Mouse (Mus musculus): ENCODE results near the gene Kif26b. TPM values are rescaled to one million over a fixed set of nuclear protein-coding genes. Genes with fewer than 3 reads are reported as not detected.

Gene Kif26b
- polyA plus RNA-seq, 1 experiment from 2014 or later: 8.7 TPM

DNA sequence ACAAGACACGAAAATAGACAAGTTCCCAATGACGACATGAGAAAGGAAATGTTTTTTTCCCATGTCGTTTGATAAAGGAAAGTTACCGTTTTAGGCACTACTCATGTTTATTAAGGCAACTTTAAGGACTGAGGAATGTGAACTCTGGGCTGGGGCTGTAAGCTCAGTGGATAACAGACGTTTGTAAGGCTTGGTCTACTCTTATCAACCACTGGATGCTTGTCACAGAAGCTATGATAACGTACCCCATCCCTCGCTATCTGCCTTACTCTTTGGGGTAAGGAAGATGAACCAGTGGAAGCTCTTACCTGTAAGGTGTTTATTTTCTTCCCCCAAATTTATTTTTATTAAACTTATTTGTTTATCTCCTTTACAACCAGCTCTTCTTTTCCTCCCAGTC is 108.4 kb downstream of the Kif26b start:
- no peak for ATAC-seq
- Histone ChIP-seq H3K27ac (ENCODE audit: low read depth, low read length) (no peak overlapping the region), H3K4me1 (ENCODE audit: control insufficient read depth, insufficient read depth, low read depth, low read length) (peaks cover 10% of the 10 kb centered on the region), H3K36me3 (ENCODE audit: control insufficient read depth, insufficient read depth, low read length) (no peaks in the 10 kb centered on the region), H3K4me3 (ENCODE audit: low read length) (no peak overlapping the region), H3K9ac (ENCODE audit: low read depth, low read length) (no peak overlapping the region), H3K4me2 (ENCODE audit: low read length) (no peak overlapping the region), H3K27me3 (replicated peaks; ENCODE audit: control insufficient read depth, insufficient read depth, low read length) (no peaks in the 10 kb centered on the region), H3K9me3 (ENCODE audit: control insufficient read depth, low read length) (no peaks in the 10 kb centered on the region)
- 85% methylated on average over 7 of the region's 7 CpGs for WGBS

- no peak overlapping the region for H3K4me3 ChIP-seq (ENCODE audit: low read length)
- WGBS: 65% methylated on average over 6 of the region's 6 CpGs
- no peak overlapping the region for H3K4me2 ChIP-seq (ENCODE audit: low read length)
- peaks cover 6% of the 10 kb centered on the region for H3K4me1 ChIP-seq (ENCODE audit: control insufficient read depth, insufficient read depth, low read depth, low read length)
- no peak overlapping the region for H3K9ac ChIP-seq (ENCODE audit: low read depth, low read length)
- no peak for ATAC-seq
- no peaks in the 10 kb centered on the region for H3K27me3 ChIP-seq (replicated peaks; ENCODE audit: control insufficient read depth, insufficient read depth, low read length)
- H3K27ac ChIP-seq (ENCODE audit: low read depth, low read length): no peak overlapping the region
- H3K9me3 ChIP-seq (ENCODE audit: control insufficient read depth, low read length): no peaks in the 10 kb centered on the region
- H3K36me3 ChIP-seq (ENCODE audit: control insufficient read depth, insufficient read depth, low read length): no peaks in the 10 kb centered on the region
Observed at GRCm38 (mm10) chr1:178639951-178640350, 111.0 kb downstream of the Kif26b start.

DNA sequence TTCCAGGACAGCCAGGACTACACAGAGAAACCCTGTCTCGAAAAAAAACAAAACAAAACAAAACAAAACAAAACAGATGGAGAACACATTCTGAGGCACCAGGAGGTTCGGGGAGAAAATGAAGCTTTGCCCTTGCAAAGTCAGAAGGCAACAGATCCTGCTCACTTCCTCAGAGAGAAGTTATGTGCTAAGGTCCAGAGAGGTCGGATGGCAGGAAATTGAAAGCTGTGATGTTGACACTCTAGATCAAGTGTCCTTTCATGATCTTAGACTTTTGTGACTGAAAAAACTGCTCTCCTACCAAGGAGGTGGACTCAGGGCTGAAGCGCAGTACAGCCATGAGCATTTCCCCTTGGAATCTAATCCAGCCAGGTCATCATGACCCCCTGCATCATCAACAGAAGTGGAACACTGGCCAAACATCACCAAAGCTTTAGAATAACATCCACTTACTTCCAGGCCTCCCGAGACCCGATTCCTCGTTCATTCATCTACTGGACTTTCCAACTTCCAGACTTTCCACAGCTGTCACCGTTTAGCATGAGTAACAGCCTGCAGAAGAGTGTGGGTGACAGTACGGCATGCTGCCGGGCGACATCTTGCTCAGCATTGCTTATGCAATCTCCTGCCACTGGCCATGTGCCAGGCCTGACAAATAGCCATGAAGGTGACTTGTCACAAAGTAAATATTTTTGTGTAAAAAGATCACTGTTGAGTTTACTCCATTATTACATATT is 112.0 kb downstream of the Kif26b start:
- peaks cover 5% of the 10 kb centered on the region for H3K4me1 ChIP-seq (ENCODE audit: control insufficient read depth, insufficient read depth, low read depth, low read length)
- 73% methylated on average over 11 of the region's 11 CpGs for WGBS
- H3K9me3 ChIP-seq (ENCODE audit: control insufficient read depth, low read length): no peaks in the 10 kb centered on the region
- ATAC-seq: no peak
- no peak overlapping the region for H3K4me2 ChIP-seq (ENCODE audit: low read length)
- H3K4me3 ChIP-seq (ENCODE audit: low read length): no peak overlapping the region
- H3K9ac ChIP-seq (ENCODE audit: low read depth, low read length): no peak overlapping the region
- H3K36me3 ChIP-seq (ENCODE audit: control insufficient read depth, insufficient read depth, low read length): no peaks in the 10 kb centered on the region
- no peak overlapping the region for H3K27ac ChIP-seq (ENCODE audit: low read depth, low read length)
- no peaks in the 10 kb centered on the region for H3K27me3 ChIP-seq (replicated peaks; ENCODE audit: control insufficient read depth, insufficient read depth, low read length)

- no peaks in the 10 kb centered on the region for H3K27me3 ChIP-seq (replicated peaks; ENCODE audit: control insufficient read depth, insufficient read depth, low read length)
- no peaks in the 10 kb centered on the region for H3K9me3 ChIP-seq (ENCODE audit: control insufficient read depth, low read length)
- 77% methylated on average over 2 of the region's 2 CpGs for WGBS
- no peak for ATAC-seq
- no peak overlapping the region for H3K27ac ChIP-seq (ENCODE audit: low read depth, low read length)
- no peak overlapping the region for H3K4me2 ChIP-seq (ENCODE audit: low read length)
- no peak overlapping the region for H3K4me3 ChIP-seq (ENCODE audit: low read length)
- no peaks in the 10 kb centered on the region for H3K36me3 ChIP-seq (ENCODE audit: control insufficient read depth, insufficient read depth, low read length)
- peaks cover 5% of the 10 kb centered on the region for H3K4me1 ChIP-seq (ENCODE audit: control insufficient read depth, insufficient read depth, low read depth, low read length)
- no peak overlapping the region for H3K9ac ChIP-seq (ENCODE audit: low read depth, low read length)
Observed at GRCm38 (mm10) chr1:178641788-178642187, 112.9 kb downstream of the Kif26b start.

GRCm38 (mm10) chr1:178644954-178645353 is 116.0 kb downstream of the Kif26b start:
- 75% methylated on average over 4 of the region's 4 CpGs for WGBS
- H3K9ac ChIP-seq (ENCODE audit: low read depth, low read length): no peak overlapping the region
- no peaks in the 10 kb centered on the region for H3K27me3 ChIP-seq (replicated peaks; ENCODE audit: control insufficient read depth, insufficient read depth, low read length)
- H3K9me3 ChIP-seq (ENCODE audit: control insufficient read depth, low read length): no peaks in the 10 kb centered on the region
- no peaks in the 10 kb centered on the region for H3K4me1 ChIP-seq (ENCODE audit: control insufficient read depth, insufficient read depth, low read depth, low read length)
- no peak overlapping the region for H3K4me2 ChIP-seq (ENCODE audit: low read length)
- H3K4me3 ChIP-seq (ENCODE audit: low read length): no peak overlapping the region
- no peaks in the 10 kb centered on the region for H3K36me3 ChIP-seq (ENCODE audit: control insufficient read depth, insufficient read depth, low read length)
- no peak overlapping the region for H3K27ac ChIP-seq (ENCODE audit: low read depth, low read length)
- ATAC-seq: no peak

- Histone ChIP-seq H3K36me3 (ENCODE audit: control insufficient read depth, insufficient read depth, low read length) (no peaks in the 10 kb centered on the region), H3K27me3 (replicated peaks; ENCODE audit: control insufficient read depth, insufficient read depth, low read length) (no peaks in the 10 kb centered on the region), H3K9ac (ENCODE audit: low read depth, low read length) (no peak overlapping the region), H3K4me2 (ENCODE audit: low read length) (no peak overlapping the region), H3K4me3 (ENCODE audit: low read length) (no peak overlapping the region), H3K27ac (ENCODE audit: low read depth, low read length) (no peak overlapping the region), H3K9me3 (ENCODE audit: control insufficient read depth, low read length) (no peaks in the 10 kb centered on the region), H3K4me1 (ENCODE audit: control insufficient read depth, insufficient read depth, low read depth, low read length) (no peaks in the 10 kb centered on the region)
- 84% methylated on average over 4 of the region's 4 CpGs for WGBS
- no peak for ATAC-seq
Observed at GRCm38 (mm10) chr1:178646589-178646988, 117.7 kb downstream of the Kif26b start.

GRCm38 (mm10) chr1:178655525-178655924 is 126.6 kb downstream of the Kif26b start:
- no peaks in the 10 kb centered on the region for H3K27me3 ChIP-seq (replicated peaks; ENCODE audit: control insufficient read depth, insufficient read depth, low read length)
- H3K4me1 ChIP-seq (ENCODE audit: control insufficient read depth, insufficient read depth, low read depth, low read length): no peaks in the 10 kb centered on the region
- 80% methylated on average over 4 of the region's 4 CpGs for WGBS
- no peak for ATAC-seq
- no peaks in the 10 kb centered on the region for H3K36me3 ChIP-seq (ENCODE audit: control insufficient read depth, insufficient read depth, low read length)
- H3K9ac ChIP-seq (ENCODE audit: low read depth, low read length): no peak overlapping the region
- no peak overlapping the region for H3K27ac ChIP-seq (ENCODE audit: low read depth, low read length)
- H3K9me3 ChIP-seq (ENCODE audit: control insufficient read depth, low read length): no peaks in the 10 kb centered on the region
- no peak overlapping the region for H3K4me2 ChIP-seq (ENCODE audit: low read length)
- no peak overlapping the region for H3K4me3 ChIP-seq (ENCODE audit: low read length)

DNA sequence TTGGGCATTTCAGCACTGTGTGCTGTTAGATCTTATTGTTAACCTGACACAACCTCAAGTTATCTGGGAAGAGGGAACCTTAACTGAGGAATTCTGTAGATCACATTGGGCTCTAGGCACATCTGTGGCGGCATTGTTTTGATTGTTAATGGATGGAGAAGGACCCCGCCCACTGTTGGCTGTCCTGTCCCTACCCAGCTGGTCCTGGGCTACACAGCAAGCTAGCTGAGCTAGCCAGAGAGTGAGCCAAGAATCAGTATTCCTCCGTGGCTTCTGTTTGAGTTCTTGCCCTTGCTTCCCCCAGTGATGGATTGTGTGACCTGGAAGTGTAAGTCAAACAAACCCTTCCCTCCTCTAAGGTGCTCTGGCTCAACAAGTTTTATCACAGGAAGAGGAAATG is 132.1 kb downstream of the Kif26b start:
- no peak overlapping the region for H3K9ac ChIP-seq (ENCODE audit: low read depth, low read length)
- no peaks in the 10 kb centered on the region for H3K9me3 ChIP-seq (ENCODE audit: control insufficient read depth, low read length)
- H3K27me3 ChIP-seq (replicated peaks; ENCODE audit: control insufficient read depth, insufficient read depth, low read length): no peaks in the 10 kb centered on the region
- H3K4me3 ChIP-seq (ENCODE audit: low read length): no peak overlapping the region
- no peak for ATAC-seq
- no peaks in the 10 kb centered on the region for H3K36me3 ChIP-seq (ENCODE audit: control insufficient read depth, insufficient read depth, low read length)
- WGBS: 54% methylated on average over 3 of the region's 3 CpGs
- no peak overlapping the region for H3K27ac ChIP-seq (ENCODE audit: low read depth, low read length)
- H3K4me2 ChIP-seq (ENCODE audit: low read length): no peak overlapping the region
- no peaks in the 10 kb centered on the region for H3K4me1 ChIP-seq (ENCODE audit: control insufficient read depth, insufficient read depth, low read depth, low read length)

DNA sequence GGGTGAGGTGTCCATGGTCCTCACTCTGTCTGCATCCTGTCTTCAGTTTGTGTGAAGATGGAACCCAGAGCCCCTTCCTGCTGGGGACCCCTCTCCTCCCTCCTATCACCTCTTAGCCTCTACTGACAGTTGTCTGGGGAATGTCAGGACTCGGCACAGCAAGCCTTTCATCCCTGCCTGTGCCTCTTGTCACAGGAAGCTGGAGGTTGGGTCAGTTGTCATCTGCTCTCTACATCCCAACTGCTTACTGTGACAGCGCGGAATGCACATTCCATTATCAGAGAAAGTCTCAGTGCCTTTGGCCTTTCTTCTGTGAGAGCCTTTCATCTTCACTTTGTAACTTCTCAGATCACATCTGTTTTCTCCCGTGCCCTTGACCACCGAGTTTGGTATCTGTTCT is 132.6 kb downstream of the Kif26b start:
- H3K4me3 ChIP-seq (ENCODE audit: low read length): no peak overlapping the region
- 56% methylated on average over 5 of the region's 5 CpGs for WGBS
- no peak overlapping the region for H3K9ac ChIP-seq (ENCODE audit: low read depth, low read length)
- H3K4me1 ChIP-seq (ENCODE audit: control insufficient read depth, insufficient read depth, low read depth, low read length): no peaks in the 10 kb centered on the region
- no peak overlapping the region for H3K4me2 ChIP-seq (ENCODE audit: low read length)
- H3K27me3 ChIP-seq (replicated peaks; ENCODE audit: control insufficient read depth, insufficient read depth, low read length): no peaks in the 10 kb centered on the region
- ATAC-seq: no peak
- H3K9me3 ChIP-seq (ENCODE audit: control insufficient read depth, low read length): no peaks in the 10 kb centered on the region
- no peaks in the 10 kb centered on the region for H3K36me3 ChIP-seq (ENCODE audit: control insufficient read depth, insufficient read depth, low read length)
- H3K27ac ChIP-seq (ENCODE audit: low read depth, low read length): no peak overlapping the region

Measured in hindbrain, embryonic 16.5 days (tissue).